Mouse (Mus musculus) midbrain, embryonic 10.5 days (tissue): ENCODE measurements around the gene Ube2n. TPM values are rescaled to one million over a fixed set of nuclear protein-coding genes. Genes with fewer than 3 reads are reported as not detected.
"Not testable (repeated sequence)": the region's sequence is repeated elsewhere in the genome, so short reads cannot be mapped to it uniquely, and the experiment has no call there.

ENCODE experiments used
- DNase-seq: peaks from one replicate; pipeline ENCODE4 v3.0.0-alpha.2; 2017; ENCODE audit warnings: low spot score
- H3K27ac ChIP-seq: fragments of 300-500 bp; sonication (generic); replicated peaks from 2 replicates; pipeline ENCODE4 v1.5.1; 2016; ENCODE audit warnings: mild to moderate bottlenecking
- H3K27me3 ChIP-seq: fragments of 300-500 bp; sonication (generic); 2 replicates; pipeline ENCODE4 v1.6.1; 2016; ENCODE audit warnings: low read depth, mild to moderate bottlenecking; ENCODE audit not compliant: poor library complexity, severe bottlenecking
- H3K36me3 ChIP-seq: fragments of 300-500 bp; sonication (generic); 2 replicates; pipeline ENCODE4 v1.6.1; 2016; ENCODE audit warnings: mild to moderate bottlenecking, moderate library complexity
- H3K4me1 ChIP-seq: fragments of 300-500 bp; sonication (generic); 2 replicates; pipeline ENCODE4 v1.6.1; 2016
- H3K4me3 ChIP-seq: fragments of 300-500 bp; sonication (generic); 2 replicates; pipeline ENCODE4 v1.5.1; 2016; ENCODE audit warnings: mild to moderate bottlenecking, moderate library complexity
- H3K9me3 ChIP-seq: fragments of 300-500 bp; sonication (generic); replicated peaks from 2 replicates; pipeline ENCODE4 v1.6.1; 2016; ENCODE audit warnings: mild to moderate bottlenecking
- WGBS: fragments of 180-500 bp; shearing (Covaris S2); methylation state at CpG from one replicate; pipeline ENCODE4 v1.1.7; 2016; 5-methylcytosine and 5-hydroxymethylcytosine counted together
- polyA plus RNA-seq: library from polyadenylated mRNA; unstranded; fragments of >200 nt; fragmentation: Nextera tagmentation; extraction: Ambion mirVana; gene quantifications from 2 replicates; pipeline ENCODE4 v1.2.1, GENCODE M21; 2016

The Ube2n gene
- polyA plus RNA-seq, 1 experiment from 2014 or later = 483 TPM

DNA sequence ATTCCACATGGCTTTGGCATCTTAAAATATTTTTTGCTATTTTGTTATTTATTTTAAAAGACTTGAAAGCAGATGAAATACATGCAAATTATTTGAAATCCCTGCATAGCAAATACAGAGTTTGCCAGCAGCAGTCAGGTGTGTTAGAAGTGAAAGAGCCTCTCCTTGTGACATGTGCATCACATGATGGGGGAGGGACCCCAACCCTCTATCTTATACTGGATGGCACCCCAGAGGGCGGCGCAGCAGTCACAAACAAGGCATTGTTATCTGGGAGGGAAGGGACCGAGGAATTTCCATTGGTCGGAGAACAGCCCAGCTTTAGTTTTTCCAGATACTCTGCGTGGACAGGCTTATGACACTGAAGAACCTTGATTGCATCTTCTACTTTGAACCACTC lies 34.1 kb downstream of the Ube2n start:
- H3K36me3 ChIP-seq = peaks cover 92% of the 10 kb centered on the region

DNA sequence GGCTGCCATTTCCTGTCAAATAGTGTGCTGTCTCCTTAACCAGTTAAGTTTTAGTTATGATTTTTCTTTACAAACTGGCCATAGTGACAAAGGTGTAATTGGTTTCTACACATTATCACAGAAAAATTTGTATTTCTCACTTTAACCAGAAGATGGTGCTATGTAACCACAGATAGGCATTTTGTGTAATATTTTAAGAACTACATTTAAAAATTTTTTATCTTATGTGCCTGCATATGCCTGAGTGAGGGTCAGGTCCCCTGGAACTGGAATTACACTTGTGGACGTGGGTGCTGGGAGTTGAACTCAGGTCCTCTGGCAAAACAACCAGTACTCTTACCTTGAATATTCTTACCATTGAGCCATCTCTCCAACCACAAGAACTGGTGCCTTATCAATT lies 35.6 kb downstream of the Ube2n start:
- Histone ChIP-seq H3K4me1 (peaks cover 8% of the 10 kb centered on the region), H3K27me3 (no peaks in the 10 kb centered on the region), H3K9me3 (no peaks in the 10 kb centered on the region), H3K27ac (no peak overlapping the region), H3K36me3 (peaks cover 92% of the 10 kb centered on the region), H3K4me3 (no peak overlapping the region)
- WGBS = 73% methylated on average over 1 of the region's 1 CpGs
- no peak for DNase-seq

More for the DNA sequence above, 34.1 kb downstream of the Ube2n start:
- H3K4me1 ChIP-seq, H3K27ac ChIP-seq, H3K27me3 ChIP-seq, H3K4me3 ChIP-seq, DNase-seq, H3K9me3 ChIP-seq: not testable (repeated sequence)
- WGBS = 77% methylated on average over 5 of the region's 5 CpGs

DNA sequence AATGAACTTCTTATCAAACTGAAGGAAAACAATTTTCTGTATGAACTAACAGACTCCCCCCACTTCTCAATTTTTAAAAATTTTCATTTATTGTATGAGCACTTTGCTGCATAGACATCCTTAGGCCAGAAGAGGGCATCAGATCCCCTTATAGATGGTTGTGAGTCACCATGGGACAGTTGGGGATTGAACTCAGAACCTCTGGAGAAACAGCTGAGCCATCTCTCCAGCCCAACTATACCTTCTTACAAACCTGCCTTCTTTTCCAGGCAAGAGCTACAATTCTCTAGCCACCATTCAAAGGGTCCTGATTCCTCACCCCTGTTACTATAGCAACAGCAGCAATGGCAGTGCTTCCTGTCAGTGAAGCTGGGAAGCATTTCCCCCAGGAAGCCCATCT lies 36.8 kb downstream of the Ube2n start:
- Histone ChIP-seq H3K4me1 (peaks cover 16% of the 10 kb centered on the region), H3K36me3 (peaks cover 90% of the 10 kb centered on the region)
- no peak for DNase-seq

DNA sequence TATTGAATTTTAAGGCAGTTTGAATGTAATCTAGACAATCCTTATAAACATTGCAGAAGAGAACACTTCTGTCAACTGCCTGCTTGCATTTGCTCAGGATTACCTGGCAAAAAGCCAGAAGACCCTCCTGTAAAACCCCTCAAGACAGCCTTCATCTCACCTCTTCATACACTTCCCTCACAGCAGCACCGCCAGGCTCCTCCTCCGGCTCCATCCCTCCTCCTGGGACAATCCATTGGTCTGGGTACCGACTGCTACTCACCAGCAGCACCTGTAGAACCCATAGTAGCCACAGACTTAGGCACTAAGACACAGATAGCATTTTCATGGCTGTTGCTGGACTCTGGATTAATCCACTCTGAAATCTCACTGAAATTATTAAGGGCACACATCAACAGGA lies 37.4 kb downstream of the Ube2n start:
- peaks cover 16% of the 10 kb centered on the region for H3K4me1 ChIP-seq
- no peaks in the 10 kb centered on the region for H3K9me3 ChIP-seq
- H3K27me3 ChIP-seq = no peaks in the 10 kb centered on the region
- H3K36me3 ChIP-seq = peaks cover 89% of the 10 kb centered on the region
- WGBS = 69% methylated on average over 3 of the region's 3 CpGs
- DNase-seq = no peak
- no peak overlapping the region for H3K4me3 ChIP-seq
- no peak overlapping the region for H3K27ac ChIP-seq

More for the DNA sequence above, 36.8 kb downstream of the Ube2n start:
- H3K27ac ChIP-seq = no peak overlapping the region
- H3K4me3 ChIP-seq = no peak overlapping the region
- H3K27me3 ChIP-seq = no peaks in the 10 kb centered on the region
- no peaks in the 10 kb centered on the region for H3K9me3 ChIP-seq

DNA sequence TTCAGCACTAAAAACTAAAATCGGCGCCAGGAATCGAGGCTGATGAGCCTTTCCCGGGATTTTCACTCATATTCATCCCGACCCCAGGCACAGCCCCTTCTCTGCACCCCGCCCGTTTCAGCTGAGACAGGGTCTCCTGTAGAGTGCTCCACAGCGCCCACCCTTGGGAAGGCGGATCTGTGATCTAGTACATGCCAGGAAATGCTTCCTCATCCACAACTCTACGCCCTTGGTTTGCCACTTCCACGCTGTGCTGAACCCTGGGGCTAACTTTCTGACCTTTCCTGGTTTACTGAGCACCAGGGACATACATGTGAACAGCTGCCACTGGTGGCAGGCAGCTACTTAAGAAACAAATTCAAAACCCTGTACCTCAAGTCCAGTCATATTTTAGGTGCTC lies 40.9 kb downstream of the Ube2n start:
- Histone ChIP-seq H3K9me3 (no peaks in the 10 kb centered on the region), H3K27ac (no peak overlapping the region), H3K4me3 (no peak overlapping the region), H3K36me3 (peaks cover 81% of the 10 kb centered on the region), H3K4me1 (peaks cover 31% of the 10 kb centered on the region), H3K27me3 (no peaks in the 10 kb centered on the region)
- no peak for DNase-seq
- 91% methylated on average over 11 of the region's 11 CpGs for WGBS

DNA sequence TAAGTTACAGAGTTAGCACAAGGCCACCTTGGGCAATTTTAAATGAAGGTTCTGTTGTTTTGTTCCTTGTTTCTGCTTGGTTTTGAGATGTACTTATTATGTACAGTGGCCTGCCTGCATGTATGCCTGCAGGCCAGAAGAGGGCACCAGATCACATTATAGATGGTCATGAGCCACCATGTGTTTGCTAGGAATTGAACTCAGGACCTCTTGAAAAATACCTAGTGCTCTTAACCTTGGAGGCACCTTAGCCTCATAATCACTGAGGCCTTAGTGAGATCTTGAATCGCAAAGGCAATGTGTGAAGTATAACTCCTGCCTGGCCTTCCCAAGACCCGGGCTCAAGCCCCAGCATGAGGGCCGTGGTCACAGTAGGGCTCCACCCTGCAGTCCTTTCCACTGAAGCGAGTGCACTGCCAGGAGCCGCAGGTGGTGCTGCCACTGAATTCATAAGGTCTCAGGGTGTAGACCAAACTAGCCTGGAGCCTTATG lies 42.4 kb downstream of the Ube2n start:
- peaks cover 72% of the 10 kb centered on the region for H3K36me3 ChIP-seq

DNA sequence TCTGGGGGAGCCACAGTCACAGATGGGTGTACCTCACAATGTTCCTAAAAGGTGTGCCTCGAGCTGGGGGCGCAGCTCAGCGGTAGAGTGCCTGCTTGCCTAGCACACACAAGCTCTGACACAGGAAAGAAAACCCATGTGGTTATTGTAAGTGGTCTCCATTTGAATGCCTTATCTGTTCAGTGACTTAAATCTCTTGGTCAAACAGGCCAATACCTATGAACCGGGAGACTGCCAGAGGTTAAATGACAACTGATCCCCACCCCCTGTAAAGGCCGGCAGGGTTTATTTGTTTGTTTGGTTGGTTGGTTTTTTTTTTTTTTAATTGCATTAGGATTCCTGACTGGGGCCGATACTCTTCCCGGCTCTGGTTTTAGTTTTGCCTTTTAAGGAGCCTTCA lies 44.5 kb downstream of the Ube2n start:
- WGBS = 73% methylated on average over 7 of the region's 7 CpGs
- no peak overlapping the region for H3K27ac ChIP-seq
- no peaks in the 10 kb centered on the region for H3K27me3 ChIP-seq
- H3K36me3 ChIP-seq = peaks cover 53% of the 10 kb centered on the region
- peak overlapping the region; percentile 27; the same call in 1 of the 2 replicates for H3K4me3 ChIP-seq
- peaks cover 51% of the 10 kb centered on the region for H3K4me1 ChIP-seq
- no peak for DNase-seq
- no peaks in the 10 kb centered on the region for H3K9me3 ChIP-seq

More for the DNA sequence above, 42.4 kb downstream of the Ube2n start:
- Histone ChIP-seq H3K9me3 (no peaks in the 10 kb centered on the region), H3K27ac (no peak overlapping the region), H3K4me3 (no peak overlapping the region), H3K4me1 (peaks cover 44% of the 10 kb centered on the region), H3K27me3 (no peaks in the 10 kb centered on the region)
- DNase-seq = no peak
- 78% methylated on average over 5 of the region's 5 CpGs for WGBS

DNA sequence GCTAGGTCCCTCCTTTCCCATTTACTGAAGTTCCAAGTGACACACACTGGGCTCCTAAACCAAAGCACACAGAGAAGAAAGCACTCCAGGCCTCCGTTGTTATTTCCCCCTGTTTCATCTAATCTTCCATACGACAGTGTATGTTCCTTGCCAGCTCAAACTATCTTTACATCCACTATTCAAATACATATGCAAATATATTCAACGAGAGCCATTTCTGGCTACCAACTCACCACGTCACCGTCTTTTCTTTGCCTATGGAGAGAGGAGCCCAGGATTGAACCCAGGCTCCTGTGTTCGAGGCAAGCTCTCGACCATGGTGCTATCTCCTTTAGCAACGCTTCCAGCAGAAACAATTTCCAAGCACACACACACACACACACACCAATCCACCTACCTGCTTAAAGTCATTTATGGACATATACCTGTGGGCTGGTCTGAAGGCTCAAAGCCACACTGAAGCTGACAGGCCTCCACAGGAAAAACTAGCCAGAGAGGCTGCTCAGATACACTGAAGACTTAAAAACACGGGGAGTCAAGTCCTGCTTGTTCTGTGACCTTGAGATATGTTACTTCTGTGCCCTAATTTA lies 45.5 kb downstream of the Ube2n start:
- no peak for DNase-seq
- peaks cover 42% of the 10 kb centered on the region for H3K36me3 ChIP-seq
- no peaks in the 10 kb centered on the region for H3K9me3 ChIP-seq
- no peaks in the 10 kb centered on the region for H3K27me3 ChIP-seq
- 93% methylated on average over 9 of the region's 9 CpGs for WGBS
- H3K4me3 ChIP-seq = peak overlapping the region; percentile 27; the same call in 1 of the 2 replicates
- H3K27ac ChIP-seq = no peak overlapping the region
- H3K4me1 ChIP-seq = peaks cover 54% of the 10 kb centered on the region

DNA sequence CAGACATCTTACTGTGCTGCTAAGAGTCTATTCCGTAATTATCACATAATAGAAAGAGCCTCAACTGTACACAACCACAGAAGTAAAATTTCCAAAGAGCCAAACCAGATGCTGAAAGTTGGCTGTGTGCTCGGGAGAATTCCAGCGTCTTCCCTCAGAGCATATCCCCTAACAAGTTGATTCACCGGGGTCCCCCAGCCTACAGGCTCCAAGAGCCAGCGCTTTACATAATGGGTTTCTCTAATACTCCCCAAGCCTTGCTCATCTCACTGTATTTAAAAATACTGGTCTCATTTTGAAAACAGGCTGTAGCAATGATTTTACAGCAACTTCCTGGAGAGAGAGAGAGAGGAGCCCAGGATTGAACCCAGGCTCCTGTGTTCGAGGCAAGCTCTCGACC lies 46.7 kb downstream of the Ube2n start:
- no peak for DNase-seq
- Histone ChIP-seq H3K27ac (peak overlapping the region; percentile 97), H3K4me3 (peak overlapping the region; percentile 84), H3K27me3 (no peaks in the 10 kb centered on the region), H3K4me1 (peaks cover 52% of the 10 kb centered on the region), H3K36me3 (peaks cover 32% of the 10 kb centered on the region), H3K9me3 (no peaks in the 10 kb centered on the region)
- 73% methylated on average over 7 of the region's 7 CpGs for WGBS

DNA sequence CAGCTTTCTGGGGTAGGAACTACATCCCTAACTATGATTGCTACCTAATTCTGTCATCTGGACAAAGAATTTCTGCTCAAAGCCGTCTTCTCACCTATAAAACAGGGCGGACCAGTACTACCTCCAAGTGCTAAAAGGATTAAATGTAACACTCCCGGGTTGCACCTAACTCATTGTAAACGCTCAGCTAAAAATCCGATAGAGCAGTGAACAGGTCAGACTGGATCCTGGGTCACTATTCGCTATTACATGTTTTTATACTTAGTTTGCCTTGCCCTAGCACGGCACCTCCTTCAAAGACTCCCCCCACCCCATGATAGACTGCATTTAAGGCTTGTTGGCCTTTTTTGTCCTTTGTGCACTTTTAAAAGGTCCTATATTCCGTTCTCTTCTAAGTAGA lies 47.5 kb downstream of the Ube2n start:
- H3K27me3 ChIP-seq = no peaks in the 10 kb centered on the region
- peaks cover 27% of the 10 kb centered on the region for H3K36me3 ChIP-seq
- no peaks in the 10 kb centered on the region for H3K9me3 ChIP-seq
- DNase-seq = no peak
- peak overlapping the region; percentile 97 for H3K27ac ChIP-seq
- H3K4me3 ChIP-seq = peak overlapping the region; percentile 84
- peaks cover 52% of the 10 kb centered on the region for H3K4me1 ChIP-seq
- WGBS = 13% methylated on average over 8 of the region's 8 CpGs

DNA sequence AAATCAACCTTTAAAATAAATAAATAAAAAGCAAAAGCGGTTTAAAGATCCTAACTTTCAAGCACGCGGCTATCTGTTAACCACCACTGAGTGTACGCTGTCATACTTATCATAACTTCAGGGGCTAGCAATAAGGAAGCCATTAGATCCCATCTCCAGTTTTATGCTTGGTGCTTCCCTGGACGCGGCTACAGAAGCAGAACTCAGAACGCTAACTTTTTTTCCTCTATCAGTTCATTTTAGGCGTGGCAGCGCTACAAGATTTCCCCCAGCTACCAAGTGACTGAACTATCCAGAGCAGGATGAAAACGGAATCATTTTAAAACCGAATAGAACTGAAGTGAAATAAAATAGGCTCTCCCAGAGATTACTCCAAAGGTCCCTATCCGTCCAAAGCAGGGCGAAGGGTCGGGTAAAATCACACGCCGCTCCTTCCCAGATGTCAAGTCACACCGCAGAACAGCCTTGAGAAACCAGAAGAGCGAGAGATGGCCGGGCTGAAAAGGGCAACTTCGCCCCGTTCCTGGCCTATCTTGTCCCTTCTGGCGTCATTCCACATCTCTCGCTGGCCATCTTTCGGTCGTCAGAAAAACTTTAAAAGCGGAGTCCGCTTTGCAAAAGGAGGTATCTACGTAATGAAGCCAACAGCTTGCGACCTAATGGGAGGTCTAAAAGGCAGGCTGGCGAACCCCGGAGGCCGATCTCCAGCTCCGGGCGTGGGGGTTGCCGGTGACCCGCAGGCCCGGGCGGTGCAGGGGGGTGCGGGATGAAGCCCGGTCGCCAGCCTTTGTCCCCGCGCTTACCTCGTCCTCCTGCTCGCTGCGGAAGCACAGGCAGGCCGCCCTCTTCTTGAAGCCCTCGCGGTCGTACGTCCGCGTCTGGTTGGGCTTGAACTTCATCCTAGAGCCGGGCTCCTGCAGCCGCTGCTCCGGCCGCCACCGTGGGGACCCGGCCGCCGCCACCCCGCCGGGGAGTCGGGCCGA lies 48.2 kb downstream of the Ube2n start:
- no peaks in the 10 kb centered on the region for H3K9me3 ChIP-seq
- 1% methylated on average over 65 of the region's 65 CpGs for WGBS
- H3K4me1 ChIP-seq = peaks cover 57% of the 10 kb centered on the region
- no peaks in the 10 kb centered on the region for H3K27me3 ChIP-seq
- peaks cover 20% of the 10 kb centered on the region for H3K36me3 ChIP-seq
- H3K4me3 ChIP-seq = peak overlapping the region; percentile 84
- peak overlapping the region; percentile 97 for H3K27ac ChIP-seq
- peak; percentile 71 for DNase-seq

DNA sequence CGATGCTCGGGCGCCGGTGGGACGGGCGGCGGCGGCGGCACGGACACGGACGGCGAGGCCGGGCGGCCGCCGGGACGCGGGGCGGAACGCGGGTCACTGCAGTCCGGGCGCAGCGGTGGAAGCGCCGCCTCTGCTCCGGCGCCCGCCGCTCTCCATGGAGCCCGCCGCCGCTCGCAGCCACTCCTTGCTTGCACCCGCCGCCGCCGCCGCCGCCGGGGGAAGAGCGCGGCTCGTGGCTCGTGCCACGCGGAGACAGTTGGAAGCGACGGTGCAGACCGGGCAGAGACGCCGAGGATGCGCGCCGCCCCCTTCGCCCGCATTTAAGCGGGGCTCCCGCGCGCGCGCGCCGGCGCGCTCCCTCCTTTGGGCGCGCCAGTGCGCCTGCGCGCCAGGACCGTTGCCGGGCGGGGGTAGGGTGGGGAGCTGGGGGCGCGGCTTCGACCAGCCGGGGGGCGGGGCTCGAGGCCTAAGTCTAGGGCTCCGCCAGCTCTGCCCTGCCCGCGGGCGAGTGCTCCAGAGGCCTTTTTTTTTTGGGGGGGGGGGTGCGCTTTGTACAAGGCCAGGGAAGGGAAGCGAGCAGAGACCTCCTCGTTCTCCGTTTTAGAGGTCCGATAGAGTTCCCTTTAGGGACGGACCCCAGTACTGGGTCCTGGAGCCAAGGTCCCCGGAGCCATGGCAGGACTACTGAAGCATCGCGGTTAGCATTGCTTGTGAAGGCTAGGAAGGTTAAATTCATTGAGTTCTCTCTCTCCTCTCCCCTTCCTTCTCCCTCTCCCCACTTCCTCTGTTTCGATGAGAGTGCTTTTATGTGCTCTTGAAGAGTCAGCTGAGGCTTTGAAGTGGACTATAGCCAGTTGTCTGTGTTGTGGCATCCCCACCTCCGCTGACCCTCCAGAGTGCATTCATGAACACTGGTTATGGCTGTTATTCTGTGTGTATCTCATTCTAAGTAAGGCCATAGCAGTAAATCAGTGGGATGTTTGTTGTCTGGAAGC lies 49.2 kb downstream of the Ube2n start, which contains the start of gene Nudt4:
TSS of gene Nudt4 (minus strand) at position 296 of the 995 bp plus-strand sequence.
- Histone ChIP-seq H3K27ac (peak within 1 kb of the TSS; percentile 97), H3K4me1 (peaks cover 57% of the 10 kb centered on the region), H3K9me3 (no peaks in the 10 kb centered on the region), H3K36me3 (peaks cover 17% of the 10 kb centered on the region), H3K27me3 (no peaks in the 10 kb centered on the region), H3K4me3 (peak within 1 kb of the TSS; percentile 84)
- DNase-seq = peak; percentile 92
- WGBS = 1% methylated on average over 96 of the region's 97 CpGs
